Mouse (Mus musculus): Measurements from ENCODE around the gene Aoc2.

The Aoc2 gene

GRCm38 (mm10) chr11:101324763-101325162, at the start of gene Aoc2:
Gene Aoc2, plus strand, starts transcription at chr11:101325063.
- in situ Hi-C loops (cut with MboI, MseI): no loop called here

DNA sequence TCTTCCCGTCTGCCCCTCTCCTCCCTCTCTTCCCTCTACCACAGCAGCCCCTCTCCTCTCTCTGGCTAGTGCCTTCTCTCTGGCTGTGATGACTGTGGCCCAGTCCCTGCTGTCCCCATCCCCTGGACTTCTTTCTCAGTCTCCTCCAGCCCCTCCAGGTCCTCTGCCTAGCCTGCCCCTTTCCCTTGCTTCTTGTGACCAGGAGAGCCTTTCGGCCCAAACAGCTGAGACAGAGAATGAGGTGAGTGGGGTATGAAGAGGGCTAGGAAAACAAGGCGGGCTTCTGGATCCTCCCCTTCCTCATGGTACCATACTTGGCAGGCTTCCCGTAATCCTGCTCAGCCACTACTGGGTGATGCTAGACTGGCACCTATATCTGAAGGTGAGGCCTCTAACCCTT, 49.6 kb upstream of the Aoc2 start:
- in situ Hi-C loops (cut with MboI, MseI): no loop called here

GRCm38 (mm10) chr11:101276319-101277070, 48.4 kb upstream of the Aoc2 start:
- in situ Hi-C loops (cut with MboI, MseI): no loop called here

DNA sequence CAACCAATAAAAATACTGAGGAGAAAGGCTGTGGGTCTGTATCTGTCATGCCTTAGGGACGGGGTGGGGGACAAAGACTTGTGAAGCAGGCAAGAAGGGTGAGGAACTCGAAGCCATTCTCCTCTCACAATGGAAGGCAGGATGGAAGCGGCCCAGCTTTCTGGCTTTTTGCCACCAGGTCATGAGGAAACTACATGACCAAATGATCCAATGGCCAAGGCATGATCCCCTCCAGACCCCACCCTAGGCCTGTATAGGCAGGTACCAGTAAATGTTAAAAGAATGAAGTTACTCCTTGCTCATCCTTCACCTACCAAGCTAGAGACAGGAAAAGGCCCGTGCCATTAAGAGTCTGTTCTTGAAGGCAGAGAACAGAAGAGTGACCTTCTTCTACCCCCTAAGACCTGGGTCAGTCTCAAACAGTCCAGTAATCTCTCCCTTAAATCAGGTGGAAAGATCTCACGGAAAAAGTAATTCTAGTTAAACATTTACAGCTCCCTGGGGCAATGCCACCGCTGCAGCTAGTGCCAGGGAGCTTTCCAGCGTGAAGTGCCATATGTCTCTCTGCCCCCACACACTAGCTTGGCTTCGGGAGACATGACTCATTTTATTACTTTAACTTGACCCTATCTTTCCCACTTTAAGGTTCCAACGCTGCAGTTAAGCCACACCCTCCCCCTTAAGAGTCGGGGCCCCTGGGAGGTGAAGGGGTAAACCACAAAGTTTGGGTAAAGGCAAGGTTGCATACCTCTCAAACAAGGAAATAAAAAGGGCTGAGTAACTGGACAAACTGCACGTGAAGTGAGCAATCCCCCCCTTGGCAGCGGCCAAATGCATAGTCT, 47.3 kb upstream of the Aoc2 start:
- in situ Hi-C loops (cut with MboI, MseI): no loop called here

- in situ Hi-C loops (cut with MboI, MseI): no loop called here
These were observed 46.4 kb upstream of the Aoc2 start, which contains the start of the genes Cntd1 and Coa3 for GRCm38 (mm10) chr11:101278223-101279192. Gene Cntd1, plus strand, starts transcription at chr11:101279012. Gene Coa3, minus strand, starts transcription at chr11:101279114.

- in situ Hi-C loops (cut with MboI, MseI): no loop called here
These were observed 45.7 kb upstream of the Aoc2 start for GRCm38 (mm10) chr11:101279193-101279569.

DNA sequence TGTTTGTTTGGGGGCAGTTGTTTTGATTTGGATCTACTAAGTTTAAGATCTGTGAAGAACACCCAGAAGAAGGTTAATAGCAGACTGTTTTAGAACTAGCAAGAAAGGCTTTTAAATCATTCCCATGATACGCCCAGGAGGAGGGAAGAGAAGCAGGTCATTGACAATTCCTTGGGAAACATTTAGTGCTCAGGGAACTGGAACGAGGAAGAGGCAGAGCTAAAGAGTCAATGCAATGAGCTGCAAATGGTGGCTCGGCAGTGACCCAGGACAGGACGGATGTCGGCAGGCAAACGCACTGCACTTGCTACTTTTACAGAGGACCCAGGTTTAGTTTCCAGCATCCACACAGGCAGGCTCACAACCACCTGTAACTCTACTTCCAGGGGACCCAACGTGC, 44.0 kb upstream of the Aoc2 start:
- in situ Hi-C loops (cut with MboI, MseI): no loop called here

- in situ Hi-C loops (cut with MboI, MseI): no loop called here
These were observed 42.0 kb upstream of the Aoc2 start for GRCm38 (mm10) chr11:101282896-101283295.

GRCm38 (mm10) chr11:101283805-101284204, 41.1 kb upstream of the Aoc2 start:
- in situ Hi-C loops (cut with MboI, MseI): no loop called here

DNA sequence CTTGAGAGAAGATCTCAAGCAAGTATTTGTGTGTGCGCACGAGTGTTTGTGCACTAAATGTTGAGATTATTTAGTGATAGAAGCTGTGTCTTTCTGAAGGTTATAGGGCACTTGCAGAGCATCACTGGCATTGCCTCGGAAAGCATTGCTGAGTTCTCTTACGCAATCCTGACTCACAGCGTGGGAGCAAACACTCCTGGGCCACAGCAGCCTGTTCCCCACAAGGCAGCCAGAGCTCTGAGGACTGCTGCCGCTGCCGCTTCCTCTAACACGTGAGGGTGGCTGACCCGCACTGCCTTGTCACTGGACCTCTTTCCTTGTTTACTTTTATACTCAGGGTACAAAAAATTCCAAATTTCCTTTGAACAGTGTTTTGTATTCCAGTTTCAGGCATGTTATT, 37.6 kb upstream of the Aoc2 start:
- in situ Hi-C loops (cut with MboI, MseI): no loop called here

GRCm38 (mm10) chr11:101291231-101291630, 33.6 kb upstream of the Aoc2 start:
- in situ Hi-C loops (cut with MboI, MseI): loop anchor here (5.0 kb wide), 1 partner anchor 79 kb away; no protein-coding TSS in a partner anchor

DNA sequence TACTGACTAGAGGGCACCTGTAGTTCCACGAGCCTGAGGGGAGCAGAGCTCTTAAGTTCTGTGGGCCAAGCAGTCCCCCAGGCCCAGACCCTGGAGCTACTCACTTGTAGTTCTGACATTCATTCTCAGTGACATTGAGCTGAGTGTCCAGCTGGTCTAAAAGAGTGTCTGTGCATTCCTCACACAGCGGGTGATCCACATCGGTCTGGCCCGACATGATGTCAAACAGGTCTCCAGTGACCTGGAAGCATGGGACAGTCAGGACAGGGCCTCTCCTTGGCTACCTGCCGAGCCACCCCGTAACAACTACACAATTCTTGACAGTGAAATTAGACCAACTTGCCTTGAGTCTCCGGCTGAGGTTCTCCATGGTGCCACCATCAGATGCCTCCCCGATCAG, 29.7 kb upstream of the Aoc2 start:
- in situ Hi-C loops (cut with MboI, MseI): no loop called here

- in situ Hi-C loops (cut with MboI, MseI): no loop called here
These were observed 24.0 kb upstream of the Aoc2 start for GRCm38 (mm10) chr11:101300881-101301280.

DNA sequence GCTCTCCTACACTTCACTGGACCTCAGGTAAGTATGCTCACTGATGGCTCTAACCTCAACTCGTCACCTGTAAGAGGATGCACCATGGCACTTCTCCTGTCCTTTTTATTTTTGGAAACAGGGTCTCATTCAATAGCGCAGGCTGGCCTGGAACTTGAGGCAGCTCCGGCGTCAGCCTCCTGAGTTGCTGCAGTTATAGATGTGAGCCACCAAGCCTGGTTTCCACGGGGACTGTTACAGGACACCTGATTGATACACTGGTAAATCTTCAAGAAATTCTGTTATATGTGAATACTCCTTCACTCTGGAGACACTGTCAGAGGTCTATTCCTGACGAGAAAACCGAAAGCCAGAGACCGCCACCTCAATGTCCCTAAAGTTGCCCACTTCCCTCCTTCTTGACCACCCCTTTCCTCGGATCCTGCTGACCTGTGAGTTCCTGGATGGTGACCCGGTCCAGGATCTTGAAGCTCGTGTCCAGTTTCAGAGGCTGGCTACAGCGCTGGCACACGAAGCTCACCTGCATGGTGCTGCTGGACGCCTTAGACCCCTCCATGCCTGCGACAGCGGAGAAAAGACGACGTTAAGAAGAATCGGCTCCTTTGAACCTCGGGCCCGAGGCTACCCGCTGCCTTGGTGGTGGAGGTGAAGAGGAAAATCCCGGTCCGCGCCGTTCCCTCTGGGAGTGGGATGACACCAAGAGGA, 23.4 kb upstream of the Aoc2 start:
- in situ Hi-C loops (cut with MboI, MseI): no loop called here

DNA sequence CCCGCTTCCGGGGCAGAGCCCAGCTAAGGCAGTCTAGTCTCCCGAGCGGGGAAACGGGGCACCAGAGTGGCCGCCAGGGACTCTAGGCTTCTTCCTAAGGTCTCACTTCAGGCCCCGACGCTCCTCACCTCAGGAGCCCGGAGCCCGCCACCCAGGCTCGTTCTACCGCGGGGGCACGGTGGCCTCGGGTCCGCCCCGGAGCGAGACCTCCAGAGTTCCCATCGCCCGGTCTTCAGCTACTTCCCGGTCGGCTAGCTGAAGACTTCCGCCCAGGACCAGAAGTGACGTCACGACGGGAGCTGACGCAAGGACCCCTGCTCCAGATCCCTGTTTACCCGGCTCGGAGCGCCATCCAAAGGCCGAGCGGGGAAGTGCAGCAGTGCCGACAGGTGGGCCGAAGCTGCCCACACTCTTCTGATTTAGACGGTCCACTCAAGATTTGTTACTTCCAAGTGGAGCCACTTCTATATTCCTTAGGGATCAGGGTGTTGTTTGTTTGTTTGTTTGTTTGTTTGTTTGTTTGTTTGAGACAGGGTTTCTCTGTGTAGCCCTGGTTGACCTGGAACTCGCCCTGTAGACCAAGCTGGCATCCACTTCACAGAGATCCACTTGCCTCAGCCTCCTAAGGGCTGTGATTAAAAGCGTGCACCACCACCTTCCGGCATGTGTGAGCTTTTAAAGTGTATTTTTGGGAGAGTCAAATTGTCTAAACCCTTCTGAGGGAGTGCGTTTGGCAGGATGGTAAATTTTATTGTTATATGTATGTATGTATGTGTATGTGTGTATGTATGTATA, 22.7 kb upstream of the Aoc2 start, which contains the start of gene Becn1:
Gene Becn1, minus strand, starts transcription at position 283 of the 795 bp plus-strand sequence.
- in situ Hi-C loops (cut with MboI, MseI): no loop called here

DNA sequence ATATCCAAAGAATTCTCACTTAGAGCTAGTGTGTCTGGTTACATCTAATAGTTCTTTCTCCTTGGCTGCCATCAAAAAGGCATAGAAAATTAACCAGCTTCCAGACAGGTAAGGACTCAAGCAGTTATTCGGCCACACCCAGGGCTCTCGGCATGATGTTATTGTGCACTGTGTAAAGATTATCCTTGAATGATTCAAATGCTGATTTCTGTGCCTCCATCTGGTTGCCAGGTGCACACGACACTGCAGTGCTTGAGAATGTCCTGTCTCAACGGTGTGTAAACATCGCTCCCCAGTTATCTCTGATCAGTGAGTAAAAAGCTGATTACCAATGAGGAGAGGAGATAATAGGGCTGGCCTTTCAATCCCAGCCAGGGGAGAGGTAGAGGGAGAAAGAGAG, 17.1 kb upstream of the Aoc2 start:
- in situ Hi-C loops (cut with MboI, MseI): no loop called here

DNA sequence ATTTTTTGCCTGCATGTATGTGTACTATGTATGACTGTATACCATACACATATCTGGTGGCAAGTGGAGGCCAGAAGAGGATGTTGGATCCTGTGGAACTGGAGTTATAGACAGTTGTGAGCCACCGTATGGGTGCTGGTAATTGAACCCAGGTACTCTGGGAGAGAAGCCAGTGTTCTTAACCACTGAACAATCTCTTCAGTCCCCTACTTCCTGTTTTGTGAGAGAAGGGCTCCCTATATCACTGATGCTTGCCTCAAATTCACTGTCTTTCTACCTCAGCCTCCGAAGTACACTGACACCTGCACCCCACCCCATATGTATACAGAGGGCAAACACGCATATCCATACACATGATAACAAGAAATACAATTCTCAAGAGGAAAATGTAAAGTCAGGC, 13.8 kb upstream of the Aoc2 start:
- in situ Hi-C loops (cut with MboI, MseI): no loop called here

- in situ Hi-C loops (cut with MboI, MseI): no loop called here
These were observed 12.7 kb upstream of the Aoc2 start for GRCm38 (mm10) chr11:101312150-101312549.

DNA sequence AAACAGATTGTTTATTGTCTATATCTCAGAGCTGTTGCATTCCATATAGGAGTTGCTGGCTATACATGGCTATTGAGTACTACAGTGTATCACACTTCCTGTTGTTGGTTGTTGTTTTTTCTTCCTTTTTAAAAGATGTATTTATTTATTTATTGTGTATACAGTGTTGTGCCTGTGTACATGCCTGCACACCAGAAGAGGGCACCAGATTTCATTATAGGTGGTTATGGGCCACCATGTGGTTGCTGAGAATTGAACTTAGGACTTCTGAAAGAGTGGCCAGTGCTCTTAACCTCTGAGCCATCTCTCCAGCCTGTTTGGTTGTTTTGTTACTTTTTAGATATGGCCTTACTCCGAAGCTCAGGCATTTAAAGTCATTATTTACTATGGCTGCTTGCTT, 10.3 kb upstream of the Aoc2 start:
- in situ Hi-C loops (cut with MboI, MseI): no loop called here

DNA sequence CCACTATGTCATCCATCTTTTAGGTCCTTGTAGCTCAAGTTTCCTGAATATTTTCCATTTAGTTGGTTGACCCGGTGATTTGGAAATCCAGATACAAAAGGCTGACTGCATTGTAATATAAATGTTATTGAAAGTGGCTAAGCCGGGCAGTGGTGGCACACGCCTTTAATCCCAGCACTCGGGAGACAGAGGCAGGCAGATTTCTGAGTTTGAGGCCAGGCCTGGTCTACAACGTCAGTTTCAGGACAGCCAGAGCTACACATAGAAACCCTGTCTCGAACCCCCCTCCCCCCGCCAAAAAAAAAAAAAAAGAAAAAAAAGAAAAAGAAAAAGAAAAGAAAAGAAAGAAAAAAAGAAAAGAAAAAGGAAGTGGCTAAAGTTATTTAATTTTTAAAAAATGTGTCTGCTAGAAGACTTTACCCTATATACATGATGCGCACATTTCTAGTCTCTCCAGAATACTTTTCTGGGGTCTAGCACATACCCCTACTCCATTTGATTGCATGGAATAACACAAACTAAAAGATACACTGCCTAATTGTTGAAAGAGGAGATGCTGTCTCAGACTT, 9.7 kb upstream of the Aoc2 start:
- in situ Hi-C loops (cut with MboI, MseI): no loop called here
